Mouse (Mus musculus): ENCODE measurements around the gene Il16.

Il16 gene

DNA sequence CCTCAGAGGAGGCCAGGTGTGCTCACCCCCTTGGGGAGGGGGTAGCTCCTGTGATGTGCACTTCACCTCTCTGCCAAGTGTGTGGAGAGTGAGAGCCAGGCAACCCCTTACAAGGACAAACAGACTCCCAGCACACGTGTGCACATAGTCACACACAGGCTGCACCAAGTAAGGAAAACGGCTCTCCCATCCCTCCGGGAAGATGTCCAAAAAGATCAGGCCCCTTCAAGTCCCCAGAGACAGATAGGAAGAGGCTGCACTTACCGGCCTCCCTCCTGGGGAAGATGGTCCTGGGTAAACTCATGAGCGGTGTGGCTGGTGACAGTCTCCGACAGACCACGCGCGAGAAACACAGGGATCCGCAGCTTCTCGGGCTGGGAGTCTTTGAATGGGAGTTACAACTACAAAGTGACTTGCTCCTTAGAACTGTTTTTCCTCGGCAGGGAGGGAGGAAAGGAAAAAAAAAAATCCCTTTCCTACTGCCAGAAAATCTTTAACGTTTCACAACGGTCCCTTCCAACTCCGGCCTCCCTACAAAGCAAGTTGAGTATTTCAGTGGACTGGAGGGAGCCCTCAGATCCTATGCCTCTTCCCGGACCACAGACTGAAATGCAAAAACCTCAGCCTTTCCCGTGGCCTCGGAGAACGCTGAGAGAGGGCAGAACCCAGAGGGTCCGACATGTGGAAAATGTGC, at the start of gene Il16:
Gene Il16, minus strand, starts transcription at position 314 of the 694 bp plus-strand sequence.
- DNase-seq (ENCODE audit: low read depth, low spot score): no peak

DNA sequence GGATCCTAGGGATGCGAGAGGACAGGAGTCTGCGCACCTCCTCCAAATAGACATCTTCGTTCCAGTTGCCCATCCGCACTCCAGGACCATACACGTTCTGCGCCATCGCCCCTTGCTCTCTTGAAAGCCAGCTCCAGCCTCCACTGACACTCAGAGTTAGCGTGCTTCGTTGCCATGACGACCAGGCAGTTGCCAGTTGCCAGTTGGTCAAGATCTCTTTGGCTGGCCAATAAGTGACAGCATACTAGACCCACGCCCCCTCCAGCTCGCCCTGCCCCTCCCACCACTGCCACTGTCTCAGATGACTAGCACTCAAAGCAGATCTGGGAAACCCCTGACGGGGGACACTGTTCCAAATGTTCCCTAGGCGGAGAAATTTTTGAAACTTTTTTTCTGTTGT, 49.2 kb upstream of the Il16 start, which contains the start of gene Cfap161:
Gene Cfap161, minus strand, starts transcription at position 176 of the 400 bp plus-strand sequence.
- no peak for DNase-seq (ENCODE audit: low read depth, low spot score)

DNA sequence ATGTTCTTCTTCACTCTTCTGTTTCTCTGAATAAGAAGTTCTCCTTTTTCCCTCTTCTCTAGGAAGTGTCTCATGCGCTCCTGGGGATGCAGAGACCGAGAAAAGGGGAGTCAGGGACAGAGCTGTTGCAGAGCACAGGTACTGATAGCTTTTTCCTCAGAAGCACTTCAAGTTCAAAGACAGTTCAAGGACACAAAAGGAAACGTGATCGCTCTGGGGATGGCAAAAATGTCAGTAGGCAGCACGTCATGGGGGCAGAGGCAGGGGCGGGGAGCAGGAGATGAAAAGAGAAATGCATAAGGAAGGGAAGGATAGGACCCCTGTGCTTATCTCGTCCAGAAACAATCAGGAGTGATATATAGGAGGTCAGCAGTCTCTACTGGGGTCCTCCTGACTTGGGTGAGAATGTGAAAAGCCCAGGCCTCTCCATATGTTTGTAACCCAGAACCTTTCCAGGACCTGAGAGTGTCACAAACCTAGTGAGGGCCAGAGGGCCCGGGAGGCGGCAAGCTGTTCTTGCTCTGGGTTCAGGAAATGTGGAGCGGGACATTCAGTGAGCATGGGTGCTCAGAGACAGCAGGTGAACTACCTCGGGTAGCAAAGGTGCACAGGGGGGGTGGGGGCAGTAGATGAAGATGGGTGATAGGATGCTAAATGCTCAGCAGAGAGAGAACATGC, 48.6 kb upstream of the Il16 start:
- no peak for DNase-seq (ENCODE audit: low read depth, low spot score)

DNA sequence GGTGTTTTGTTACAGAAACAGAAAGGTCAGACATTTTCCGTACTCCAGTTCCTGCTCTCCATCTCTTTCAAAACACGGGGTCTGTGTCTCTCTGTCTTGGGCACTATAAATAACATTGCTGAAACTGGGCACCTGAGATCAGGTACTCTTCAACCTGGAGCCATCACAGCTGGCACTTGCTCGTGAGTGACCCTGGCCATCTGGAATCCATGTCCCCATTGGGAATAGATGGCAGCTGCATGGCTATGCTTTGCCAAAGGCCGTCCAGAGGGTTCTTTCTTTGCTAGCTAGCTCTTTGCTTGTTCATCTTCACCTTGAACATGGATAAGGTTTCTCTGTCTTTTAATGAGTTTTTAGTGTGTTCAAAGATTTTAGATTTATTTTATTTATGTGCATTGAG, 35.4 kb upstream of the Il16 start:
- no peak for DNase-seq (ENCODE audit: low read depth, low spot score)

DNA sequence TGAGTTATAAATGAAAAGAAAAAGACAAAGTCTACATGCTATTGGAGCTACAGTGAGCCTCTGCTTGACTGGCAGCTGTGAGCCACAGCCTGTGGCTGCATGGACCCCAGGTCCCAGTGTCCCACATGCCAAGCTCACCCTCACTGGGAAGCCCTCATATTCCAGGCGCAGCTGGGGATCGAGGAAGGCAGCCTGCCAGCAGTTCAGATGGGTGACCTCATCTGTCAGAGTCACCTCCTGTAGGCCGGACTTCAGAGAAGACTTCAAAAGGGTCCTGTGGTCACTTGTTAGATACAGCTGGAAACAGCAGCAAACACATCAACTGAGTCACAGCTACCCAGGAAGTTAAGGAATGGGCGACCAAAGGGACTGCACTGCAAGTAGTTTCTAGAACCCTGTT, 34.5 kb upstream of the Il16 start:
- no peak for DNase-seq (ENCODE audit: low read depth, low spot score)

DNA sequence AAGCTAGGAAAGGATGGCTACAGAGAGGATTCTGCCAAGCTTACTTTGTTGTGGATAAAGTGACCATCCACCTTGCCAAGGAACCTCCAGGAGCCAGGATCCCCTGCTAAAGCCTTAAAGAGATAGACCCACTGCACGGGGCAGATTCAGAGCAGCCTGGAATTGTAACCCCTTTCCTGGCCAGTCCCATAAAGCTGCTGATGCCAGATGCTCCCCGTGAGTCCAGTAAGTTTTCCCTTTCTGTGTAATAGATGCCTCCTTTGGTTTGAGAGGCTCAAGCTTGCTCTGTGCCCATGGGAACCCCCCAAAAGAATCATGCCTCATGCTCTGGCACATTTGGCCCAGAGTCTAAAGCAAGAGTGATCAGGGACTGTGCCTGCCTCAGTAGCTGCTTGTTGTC, 33.5 kb upstream of the Il16 start:
- no peak for DNase-seq (ENCODE audit: low read depth, low spot score)

DNA sequence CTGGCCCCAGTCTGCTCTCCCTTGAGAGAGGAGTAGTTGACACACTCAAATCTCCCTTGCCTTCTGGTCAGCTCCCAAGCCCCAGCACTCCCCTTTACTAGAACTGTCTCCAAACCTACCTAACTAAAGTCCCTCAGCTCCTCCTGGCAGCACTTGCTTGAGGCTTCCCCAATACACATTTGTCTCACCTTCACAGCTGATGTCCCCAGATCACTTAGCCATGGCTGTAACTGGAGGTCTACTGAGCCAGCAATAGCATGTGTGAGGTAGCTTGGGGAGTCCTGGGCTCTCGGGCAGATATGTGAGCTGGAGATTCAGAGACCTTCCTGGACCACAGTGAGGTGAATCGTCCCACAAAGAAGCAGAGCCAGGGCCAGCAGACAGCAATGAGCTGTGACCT, 33.0 kb upstream of the Il16 start:
- no peak for DNase-seq (ENCODE audit: low read depth, low spot score)

DNA sequence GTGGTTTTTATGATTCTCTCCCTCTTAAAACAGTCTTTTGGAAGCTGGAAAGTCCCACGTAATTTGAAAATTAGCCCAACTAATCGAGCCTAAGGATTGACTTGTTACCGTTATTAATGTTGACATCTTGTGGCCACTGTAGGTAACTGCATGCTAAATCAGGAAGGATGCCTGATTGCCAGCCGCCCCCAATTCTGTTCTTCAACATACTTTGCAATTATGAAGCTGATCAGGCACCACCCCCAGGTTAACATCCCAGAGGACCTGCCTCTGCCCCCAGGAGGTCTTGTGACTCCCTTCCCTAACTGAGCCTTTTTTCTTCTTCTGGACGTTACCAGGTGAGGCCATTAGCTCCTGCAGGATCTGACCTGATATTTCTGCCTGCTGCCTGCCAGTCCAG, 29.2 kb upstream of the Il16 start:
- DNase-seq (ENCODE audit: low read depth, low spot score): no peak

DNA sequence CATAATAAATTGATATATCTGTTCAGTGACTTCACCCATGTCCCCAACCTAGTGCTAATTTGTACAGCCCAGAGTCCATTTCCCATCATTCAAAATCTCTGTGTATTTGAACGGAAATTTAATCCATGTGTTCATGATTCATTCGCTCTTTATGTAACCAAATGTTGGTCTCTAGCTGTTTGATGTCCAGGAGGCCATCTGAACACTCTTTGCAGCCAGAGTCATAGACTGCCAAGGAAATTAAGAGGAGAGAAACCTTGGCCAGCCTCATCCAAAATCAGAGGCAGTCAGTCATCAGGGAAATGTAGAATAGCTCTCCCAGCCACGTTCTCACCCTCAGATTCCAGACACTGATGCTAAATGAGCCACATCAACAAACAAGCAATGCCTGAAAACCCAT, 18.1 kb upstream of the Il16 start:
- DNase-seq (ENCODE audit: low read depth, low spot score): no peak

DNA sequence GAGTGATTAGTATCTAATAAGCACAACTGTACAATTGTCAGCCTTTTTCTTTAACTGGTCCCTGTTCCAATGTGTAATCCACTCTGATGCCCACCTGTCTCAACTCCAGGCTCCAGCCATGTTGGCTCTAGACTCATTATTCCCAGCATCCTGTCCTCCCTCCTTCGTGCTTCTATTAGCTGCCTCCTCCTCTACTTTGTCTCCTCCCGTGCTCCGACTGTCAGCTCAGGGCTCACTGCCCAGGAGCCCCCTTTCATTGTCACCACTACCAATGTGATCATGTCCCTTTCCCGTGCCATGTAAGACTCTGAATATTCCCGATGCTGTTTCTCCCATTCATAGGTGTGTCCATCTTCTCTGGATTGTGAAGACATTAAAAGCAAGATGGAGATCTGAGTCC, 16.8 kb upstream of the Il16 start:
- no peak for DNase-seq (ENCODE audit: low read depth, low spot score)

DNA sequence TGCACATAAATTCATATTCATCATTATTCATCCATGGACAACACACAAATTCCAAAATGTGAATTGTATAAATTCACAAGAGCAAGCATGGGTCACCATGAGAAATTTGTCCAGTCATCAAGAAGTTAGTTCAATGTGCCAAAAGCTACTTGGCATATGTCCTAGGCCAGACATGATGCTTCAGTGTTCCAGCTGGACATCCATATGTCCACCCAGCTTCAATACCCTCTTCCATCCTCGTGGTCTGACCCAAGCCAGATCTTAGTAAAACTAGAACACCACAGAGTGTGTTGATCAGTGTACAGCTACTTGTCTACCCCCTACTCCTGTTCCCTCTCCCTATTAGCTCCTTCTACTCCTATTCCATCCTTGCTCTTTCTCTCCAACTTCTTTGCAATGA, 5.5 kb upstream of the Il16 start:
- DNase-seq (ENCODE audit: low read depth, low spot score): no peak

DNA sequence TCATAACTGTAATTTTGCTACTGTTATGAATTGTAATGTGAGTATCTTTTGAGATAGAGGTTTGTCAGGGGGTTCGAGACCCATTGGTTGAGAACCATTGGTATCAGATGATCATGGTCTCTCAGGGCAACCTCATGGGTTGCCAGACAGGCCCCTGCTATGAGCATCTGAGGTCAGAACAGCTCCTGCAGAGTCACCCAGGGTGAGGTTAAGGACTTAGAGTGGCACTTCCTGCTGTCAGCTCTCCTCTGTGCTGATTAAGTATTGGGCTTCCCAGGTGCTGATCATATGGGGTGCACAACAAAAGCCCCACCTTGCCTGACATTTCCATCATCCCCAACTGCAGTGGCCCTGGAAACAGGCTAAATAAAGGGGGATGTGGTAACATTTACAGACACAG, 2.9 kb upstream of the Il16 start:
- DNase-seq (ENCODE audit: low read depth, low spot score): no peak

DNA sequence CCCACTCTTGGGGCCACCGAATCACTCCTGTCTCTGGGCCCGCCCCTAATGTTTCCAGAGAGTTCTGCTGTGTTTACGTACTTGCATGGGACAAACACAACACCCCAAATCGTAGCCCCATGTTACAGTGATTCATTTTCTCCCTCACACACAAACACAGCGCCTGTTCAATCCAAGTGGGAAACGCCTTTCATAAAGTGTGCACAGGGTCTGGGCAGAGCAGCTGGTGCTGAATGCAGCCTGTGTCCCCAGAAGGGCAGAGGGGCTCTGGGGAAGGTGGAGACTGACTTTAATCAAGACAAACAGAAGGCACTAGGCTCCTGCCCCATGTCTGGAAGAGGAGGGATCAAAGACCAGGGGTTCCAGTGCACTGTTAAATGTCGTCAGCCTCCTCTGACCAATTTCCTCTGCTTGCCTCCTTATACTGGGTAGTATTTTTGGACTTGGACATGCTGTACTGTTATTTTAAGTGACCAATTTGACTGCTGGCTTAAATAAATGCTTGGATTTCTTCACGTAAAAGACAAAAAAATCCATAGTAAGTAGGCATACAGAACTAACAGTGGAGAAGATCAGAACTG, 671 bp upstream of the Il16 start:
- DNase-seq (ENCODE audit: low read depth, low spot score): no peak

DNA sequence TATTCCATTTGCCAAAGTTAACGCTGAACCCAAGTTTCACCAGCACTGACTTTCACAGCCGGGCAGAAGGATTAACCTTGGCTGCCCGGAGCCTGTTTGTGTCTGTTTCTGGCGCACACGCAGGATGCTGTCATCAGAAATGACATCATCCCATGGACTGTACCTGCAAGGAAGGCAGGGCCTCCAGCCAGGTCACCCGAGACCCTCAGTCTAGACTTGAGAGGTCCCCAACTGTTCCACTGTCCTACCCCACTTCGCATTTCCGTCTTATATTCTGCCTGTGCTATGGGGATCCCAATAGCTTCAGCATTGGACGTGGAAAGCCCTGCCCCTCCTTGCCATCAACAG, 487 bp downstream of the Il16 start:
- DNase-seq (ENCODE audit: low read depth, low spot score): no peak

DNA sequence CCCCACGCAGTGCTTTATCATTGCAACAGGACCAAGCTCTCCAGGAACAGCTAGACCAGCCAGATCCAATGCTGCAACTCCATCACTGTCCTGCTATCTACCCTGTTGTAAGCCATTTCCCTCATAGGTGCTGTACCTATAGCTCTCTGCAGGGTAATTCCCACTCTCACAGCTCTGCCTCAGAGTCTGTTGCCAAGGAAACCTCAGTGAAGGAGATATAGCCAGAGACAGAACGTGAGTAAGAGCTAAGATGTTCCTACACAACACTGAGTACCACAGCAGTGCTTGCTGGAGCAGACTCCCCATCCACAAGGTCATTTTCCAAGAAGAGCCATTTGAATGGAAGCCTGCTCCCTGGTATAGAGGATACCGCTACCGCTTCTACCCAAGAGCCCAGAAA, 1.3 kb downstream of the Il16 start:
- no peak for DNase-seq (ENCODE audit: low read depth, low spot score)

DNA sequence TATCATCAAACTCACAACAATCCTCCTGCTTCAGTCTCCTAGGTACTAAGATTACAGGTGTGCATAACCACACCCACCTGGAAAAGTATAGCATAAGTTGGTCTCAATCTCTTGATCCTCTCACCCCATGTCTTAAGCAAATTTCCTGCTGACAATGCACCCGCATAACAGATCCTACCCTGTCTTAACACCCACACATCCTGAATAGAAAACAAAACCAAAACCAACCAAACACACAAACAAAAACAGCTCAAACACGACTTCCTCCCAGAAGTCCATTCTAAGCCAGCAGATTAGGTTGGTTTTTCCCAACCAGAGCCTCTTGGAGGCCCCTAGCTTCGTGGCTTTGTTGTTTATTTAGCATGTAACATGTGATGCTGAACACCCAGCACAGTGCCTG, 2.8 kb downstream of the Il16 start:
- DNase-seq (ENCODE audit: low read depth, low spot score): no peak

DNA sequence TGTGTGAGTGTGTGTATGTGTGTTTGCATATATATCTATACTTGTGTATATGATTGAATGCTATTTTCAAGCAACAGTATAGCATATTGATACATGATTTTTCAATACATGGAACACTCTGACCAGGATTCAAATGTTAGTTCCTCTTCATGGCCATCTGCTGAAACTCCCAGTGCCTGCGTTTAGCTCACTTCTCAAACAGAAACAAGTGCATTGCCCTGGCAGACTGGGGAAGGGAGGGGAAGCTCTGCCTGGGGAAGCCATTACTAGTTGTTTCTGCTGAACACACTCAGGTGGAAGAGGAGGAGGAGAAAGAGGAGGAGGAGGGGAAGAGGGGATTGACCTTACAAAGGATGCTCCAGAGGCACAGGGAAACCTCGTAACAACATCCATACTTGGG, 3.5 kb downstream of the Il16 start:
- DNase-seq (ENCODE audit: low read depth, low spot score): no peak

DNA sequence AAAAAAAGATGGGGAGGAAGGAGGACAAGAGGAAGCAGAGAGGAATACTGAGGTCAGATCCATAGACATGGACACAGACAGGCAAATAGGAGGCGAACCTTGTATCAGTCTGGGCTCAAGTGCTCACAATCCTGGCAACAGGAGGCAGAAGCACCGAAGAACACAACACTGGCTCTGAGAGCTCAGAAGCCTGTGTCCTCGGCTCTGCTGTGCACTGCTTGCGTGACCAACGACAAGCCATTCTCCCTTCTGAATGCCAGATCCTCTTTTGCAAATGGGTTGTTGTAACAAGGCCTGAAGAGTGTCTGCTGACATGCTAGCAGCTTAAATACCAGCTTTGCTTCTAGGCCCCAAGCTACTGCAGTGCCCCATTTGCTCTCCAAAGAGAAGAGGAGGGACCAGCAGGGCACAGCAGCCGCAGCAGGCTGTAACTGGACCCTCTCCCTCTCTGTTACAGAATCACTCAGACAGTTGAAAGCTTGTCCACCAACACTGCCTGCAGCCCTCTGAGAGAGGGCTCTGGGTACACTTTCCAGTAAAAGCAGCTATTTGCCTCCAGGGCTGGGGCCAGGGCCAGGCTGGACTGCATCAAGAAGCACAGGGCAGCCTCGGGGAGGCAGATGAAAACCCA, 5.7 kb downstream of the Il16 start:
- no peak for DNase-seq (ENCODE audit: low read depth, low spot score)

DNA sequence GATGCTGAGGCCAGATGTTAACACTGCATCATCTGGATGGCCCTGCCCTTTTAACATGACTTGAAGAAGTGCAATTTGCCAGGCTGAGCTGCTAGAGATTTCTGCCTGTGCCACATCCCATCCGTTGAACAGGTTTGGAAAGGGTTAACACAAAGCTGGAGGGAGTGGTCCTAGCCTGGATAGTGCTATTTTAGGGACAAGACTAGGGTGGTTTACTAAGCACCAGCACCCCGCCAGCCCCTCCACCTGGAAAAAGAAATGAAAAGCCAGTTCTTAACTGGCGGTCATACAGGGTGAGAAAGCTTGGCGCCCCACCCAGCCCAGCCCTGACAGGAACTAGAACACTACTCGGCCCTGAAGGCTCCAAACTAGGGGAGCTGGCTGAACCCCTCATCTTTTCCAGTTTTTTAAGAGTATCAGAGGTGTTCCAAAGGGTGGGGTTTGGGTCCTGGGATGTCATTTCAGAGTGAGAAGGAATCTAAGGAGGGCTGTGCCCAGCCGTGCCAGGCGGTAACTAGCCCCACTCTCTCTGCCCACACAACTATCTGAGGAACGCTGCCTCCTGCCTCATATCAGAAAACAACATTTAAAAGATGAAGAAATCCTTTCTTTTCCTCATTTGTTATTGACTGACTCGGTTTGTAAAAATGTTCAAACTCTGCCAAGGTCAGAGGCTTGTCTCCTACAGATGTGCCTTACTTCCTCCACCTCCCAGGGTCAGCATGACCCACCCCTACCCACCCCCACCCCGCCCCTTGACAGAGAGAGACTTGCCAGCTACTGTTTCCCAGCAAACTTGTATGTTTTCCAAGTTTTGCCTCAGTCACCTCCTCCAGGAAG, 6.7 kb downstream of the Il16 start:
- DNase-seq (ENCODE audit: low read depth, low spot score): no peak

DNA sequence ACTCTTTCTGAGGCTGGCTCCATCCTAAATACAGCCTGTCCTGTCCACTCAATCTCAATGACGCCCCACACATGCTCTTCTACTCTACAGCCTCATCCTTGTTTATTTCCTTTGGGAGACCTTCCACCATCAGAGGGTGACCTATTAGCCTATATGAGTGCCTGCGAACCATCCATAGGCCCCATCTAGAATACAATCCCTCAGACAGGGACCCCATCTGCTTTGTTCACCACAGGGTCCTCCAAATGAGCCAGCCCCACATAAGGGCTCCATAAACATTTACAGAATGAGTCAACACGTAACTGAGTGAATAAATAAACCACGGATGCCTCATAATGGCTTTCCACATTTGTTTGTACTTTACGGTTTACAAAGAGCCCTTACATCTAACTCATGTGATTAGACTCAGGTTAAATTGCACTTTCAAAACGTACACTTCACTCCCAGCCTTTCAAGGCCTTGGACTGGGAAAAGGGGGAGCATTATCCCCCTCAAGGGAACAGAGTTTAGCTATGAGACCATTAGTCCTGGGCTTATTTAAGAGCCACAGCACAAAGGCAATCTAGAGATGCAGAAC, 7.5 kb downstream of the Il16 start:
- DNase-seq (ENCODE audit: low read depth, low spot score): no peak

DNA sequence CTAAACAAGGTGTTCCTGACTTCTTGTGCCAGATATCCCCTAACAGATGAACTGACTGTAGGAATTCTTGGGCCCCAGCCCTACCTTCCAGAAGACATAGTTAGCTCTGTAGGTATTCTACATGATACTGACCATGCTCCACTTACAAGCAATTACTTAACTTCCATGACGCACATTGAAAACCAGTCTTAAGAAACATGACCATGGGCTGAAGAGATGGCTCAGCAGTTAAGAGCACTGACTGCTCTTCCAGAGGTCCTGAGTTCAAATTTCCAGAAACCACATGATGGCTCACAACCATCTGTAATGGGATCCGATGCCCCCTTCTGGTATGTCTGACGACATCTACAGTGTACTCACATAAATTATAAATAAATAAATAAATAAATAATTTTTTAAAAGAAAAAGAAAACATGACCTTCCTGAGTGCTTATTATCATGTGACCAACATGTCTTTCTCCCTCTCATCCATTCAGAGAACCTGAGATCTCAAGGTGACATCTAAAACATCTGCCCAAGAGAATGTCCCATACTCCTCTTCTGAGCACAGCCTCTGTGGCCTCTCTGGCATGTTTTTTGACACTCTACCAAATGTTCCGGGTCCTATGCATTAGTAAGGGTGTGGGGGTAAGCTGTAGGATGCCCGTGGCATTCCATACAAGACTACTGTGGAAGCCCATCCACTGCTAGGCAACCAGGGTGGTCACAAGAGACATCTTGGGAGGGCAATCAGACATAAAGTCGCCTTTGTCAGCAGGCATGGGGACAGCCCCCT, 9.0 kb downstream of the Il16 start:
- no peak for DNase-seq (ENCODE audit: low read depth, low spot score)
